Mouse (Mus musculus) myocyte (in vitro differentiated cells): ENCODE data around the gene Frmd8. TPM values are rescaled to one million over a fixed set of nuclear protein-coding genes. Genes with fewer than 3 reads are reported as not detected.
A peak's percentile ranks its signal among the peaks of the same experiment; 100 is the strongest.

Experiments used
- H3K27me3 ChIP-seq: one replicate; pipeline ENCODE4 v1.6.1; 2011; ENCODE audit not compliant: control insufficient read depth, insufficient read depth, insufficient read length
- H3K36me3 ChIP-seq: one replicate; pipeline ENCODE4 v1.6.1; 2011; ENCODE audit not compliant: control insufficient read depth, insufficient read depth
- H3K4me2 ChIP-seq: one replicate; pipeline ENCODE4 v1.6.1; 2011; ENCODE audit warnings: low read depth, control low read depth
- H3K4me3 ChIP-seq: one replicate; pipeline ENCODE4 v1.5.1; 2011; ENCODE audit warnings: mild to moderate bottlenecking, control low read depth, moderate library complexity
- H3K79me2 ChIP-seq: one replicate; pipeline ENCODE4 v1.6.1; 2011; ENCODE audit not compliant: control insufficient read depth, insufficient read depth
- H3ac ChIP-seq: one replicate; pipeline ENCODE4 v1.6.1; 2011; ENCODE audit not compliant: control insufficient read depth, insufficient read length
- CEBPB ChIP-seq: IDR thresholded peaks from 2 replicates; pipeline ENCODE4 v1.6.1; 2011; ENCODE audit warnings: mild to moderate bottlenecking, moderate library complexity; ENCODE audit not compliant: poor library complexity, insufficient read depth, severe bottlenecking
- E2F4 ChIP-seq: IDR thresholded peaks from one replicate; pipeline ENCODE4 v1.6.1; 2011; ENCODE audit warnings: mild to moderate bottlenecking, control low read depth, moderate library complexity; ENCODE audit not compliant: insufficient read depth
- MAX ChIP-seq: IDR thresholded peaks from one replicate; pipeline ENCODE4 v1.6.1; 2011; ENCODE audit warnings: low read depth, mild to moderate bottlenecking, control low read depth
- MYOD1 ChIP-seq, 3 experiments: IDR thresholded peaks; one replicate each; pipeline ENCODE4 v1.6.1; 2011; ENCODE audit warnings: control low read depth in 2 of 3, low read depth in 2 of 3, mild to moderate bottlenecking in 2 of 3, moderate library complexity in 1 of 3; ENCODE audit not compliant: insufficient read length in 2 of 3, control insufficient read depth in 1 of 3
- MYOG ChIP-seq, 3 experiments: IDR thresholded peaks; one replicate each; pipeline ENCODE4 v1.6.1; 2011; ENCODE audit warnings: control low read depth in 2 of 3, low read depth in 2 of 3, mild to moderate bottlenecking in 2 of 3; ENCODE audit not compliant: insufficient read length in 2 of 3, control insufficient read depth in 1 of 3, insufficient read depth in 1 of 3
- POLR2A ChIP-seq: IDR thresholded peaks from one replicate; pipeline ENCODE4 v1.6.1; 2011; ENCODE audit warnings: low read depth, mild to moderate bottlenecking, control low read depth, moderate library complexity; ENCODE audit not compliant: insufficient read length
- POLR2AphosphoS2 ChIP-seq: IDR thresholded peaks from one replicate; pipeline ENCODE4 v1.6.1; 2011; ENCODE audit warnings: low read depth, control low read depth; ENCODE audit not compliant: insufficient read length
- REST ChIP-seq: IDR thresholded peaks from one replicate; pipeline ENCODE4 v1.6.1; 2011; ENCODE audit warnings: mild to moderate bottlenecking, control low read depth, moderate library complexity; ENCODE audit not compliant: insufficient read depth, insufficient read length
- SRF ChIP-seq: IDR thresholded peaks from one replicate; pipeline ENCODE4 v1.6.1; 2011; ENCODE audit warnings: low read depth; ENCODE audit not compliant: control insufficient read depth, insufficient read length
- TCF12 ChIP-seq: IDR thresholded peaks from one replicate; pipeline ENCODE4 v1.6.1; 2011; ENCODE audit warnings: mild to moderate bottlenecking, control low read depth; ENCODE audit not compliant: poor library complexity, insufficient read depth, severe bottlenecking
- TCF3 ChIP-seq: IDR thresholded peaks from one replicate; pipeline ENCODE4 v1.6.1; 2011; ENCODE audit warnings: low read depth, control low read depth; ENCODE audit not compliant: insufficient read length
- USF1 ChIP-seq: IDR thresholded peaks from one replicate; pipeline ENCODE4 v1.6.1; 2011; ENCODE audit warnings: low read depth, mild to moderate bottlenecking, control low read depth, moderate library complexity
- polyA plus RNA-seq: library from polyadenylated mRNA; unstranded; fragments of >200 nt; fragmentation: generic; extraction: Trizol; gene quantifications from one replicate; pipeline ENCODE4 v1.2.1, GENCODE M21; 2012; ENCODE audit warnings: missing spikeins

Gene Frmd8
- polyA plus RNA-seq, 1 experiment, result 22.3 TPM

- H3ac ChIP-seq, result no peak overlapping the region
- H3K4me2 ChIP-seq, result no peak overlapping the region
- H3K79me2 ChIP-seq, result no peaks in the 10 kb centered on the region
- H3K4me3 ChIP-seq, result no peak overlapping the region
- H3K27me3 ChIP-seq, result no peaks in the 10 kb centered on the region
- no peak for TF ChIP-seq TCF12
- H3K36me3 ChIP-seq, result peaks cover 16% of the 10 kb centered on the region
Observed at GRCm38 (mm10) chr19:5864710-5865398, 10.2 kb downstream of the Frmd8 start.

GRCm38 (mm10) chr19:5863776-5864175 lies 11.3 kb downstream of the Frmd8 start:
- no peak overlapping the region for H3K4me3 ChIP-seq
- H3K36me3 ChIP-seq, result peaks cover 19% of the 10 kb centered on the region
- no peaks in the 10 kb centered on the region for H3K79me2 ChIP-seq
- no peak overlapping the region for H3K4me2 ChIP-seq
- H3ac ChIP-seq, result no peak overlapping the region
- TF ChIP-seq POLR2AphosphoS2, result no peak
- no peak for TF ChIP-seq E2F4
- no peak for TF ChIP-seq CEBPB
- no peak for TF ChIP-seq MAX
- no peak for TF ChIP-seq USF1
- TF ChIP-seq TCF3, result no peak
- no peak for TF ChIP-seq SRF
- TF ChIP-seq MYOD1 (IDR thresholded peaks at IDR 0.05; ENCODE audit: control insufficient read depth in 1 of 3, insufficient read length in 2 of 3, low read depth in 2 of 3), result no peak
- TF ChIP-seq TCF12, result no peak
- no peak for TF ChIP-seq MYOG (IDR thresholded peaks at IDR 0.05; ENCODE audit: control insufficient read depth in 1 of 3, insufficient read depth in 1 of 3, insufficient read length in 2 of 3, low read depth in 2 of 3)
- no peak for TF ChIP-seq POLR2A
- TF ChIP-seq REST, result no peak
- H3K27me3 ChIP-seq, result no peaks in the 10 kb centered on the region

GRCm38 (mm10) chr19:5862335-5863085 lies 12.6 kb downstream of the Frmd8 start:
- no peak for TF ChIP-seq POLR2A
- no peak for TF ChIP-seq MYOD1 (IDR thresholded peaks at IDR 0.05; ENCODE audit: control insufficient read depth in 1 of 3, insufficient read length in 2 of 3, low read depth in 2 of 3)
- no peak for TF ChIP-seq TCF3
- Histone ChIP-seq H3K79me2 (no peaks in the 10 kb centered on the region), H3ac (no peak overlapping the region), H3K36me3 (peaks cover 17% of the 10 kb centered on the region), H3K4me2 (no peak overlapping the region), H3K27me3 (no peaks in the 10 kb centered on the region), H3K4me3 (no peak overlapping the region)

GRCm38 (mm10) chr19:5856604-5857003 lies 18.5 kb downstream of the Frmd8 start:
- H3K4me2 ChIP-seq, result no peak overlapping the region
- peaks cover 22% of the 10 kb centered on the region for H3K36me3 ChIP-seq
- H3K27me3 ChIP-seq, result no peaks in the 10 kb centered on the region
- no peak overlapping the region for H3K4me3 ChIP-seq
- no peaks in the 10 kb centered on the region for H3K79me2 ChIP-seq
- no peak overlapping the region for H3ac ChIP-seq
- no peak for TF ChIP-seq REST
- no peak for TF ChIP-seq TCF3
- TF ChIP-seq MYOD1 (IDR thresholded peaks at IDR 0.05; ENCODE audit: control insufficient read depth in 1 of 3, insufficient read length in 2 of 3, low read depth in 2 of 3), result no peak
- no peak for TF ChIP-seq POLR2A
- TF ChIP-seq SRF, result no peak
- TF ChIP-seq MAX, result no peak
- no peak for TF ChIP-seq USF1
- TF ChIP-seq CEBPB, result no peak
- no peak for TF ChIP-seq E2F4
- TF ChIP-seq MYOG (IDR thresholded peaks at IDR 0.05; ENCODE audit: control insufficient read depth in 1 of 3, insufficient read depth in 1 of 3, insufficient read length in 2 of 3, low read depth in 2 of 3), result no peak
- no peak for TF ChIP-seq POLR2AphosphoS2
- no peak for TF ChIP-seq TCF12

- Histone ChIP-seq H3K4me3 (no peak overlapping the region), H3ac (no peak overlapping the region), H3K4me2 (peak overlapping the region; percentile 99), H3K79me2 (peaks cover 23% of the 10 kb centered on the region), H3K27me3 (no peaks in the 10 kb centered on the region), H3K36me3 (peaks cover 9% of the 10 kb centered on the region)
- TF ChIP-seq MYOG (IDR thresholded peaks at IDR 0.05; ENCODE audit: control insufficient read depth in 1 of 3, insufficient read depth in 1 of 3, insufficient read length in 2 of 3, low read depth in 2 of 3), result peak in 1 of 3 experiments; percentile 7
- TF ChIP-seq POLR2AphosphoS2, result no peak
- no peak for TF ChIP-seq USF1
- no peak for TF ChIP-seq TCF3
- TF ChIP-seq REST, result no peak
- TF ChIP-seq MYOD1 (IDR thresholded peaks at IDR 0.05; ENCODE audit: control insufficient read depth in 1 of 3, insufficient read length in 2 of 3, low read depth in 2 of 3), result peak in 1 of 3 experiments; percentile 0
- TF ChIP-seq SRF, result no peak
- TF ChIP-seq MAX, result no peak
- TF ChIP-seq POLR2A, result no peak
- no peak for TF ChIP-seq E2F4
- no peak for TF ChIP-seq TCF12
Observed at GRCm38 (mm10) chr19:5852035-5852722, 22.9 kb downstream of the Frmd8 start.
